Mouse (Mus musculus) erythroblast, embryonic 14.5 days (primary cell): ENCODE results near the gene Pdcd4. TPM values are rescaled to one million over a fixed set of nuclear protein-coding genes. Genes with fewer than 3 reads are reported as not detected.
"Not testable (repeated sequence)": the region's sequence is repeated elsewhere in the genome, so short reads cannot be mapped to it uniquely, and the experiment has no call there.

Source experiments
- H3K27me3 ChIP-seq: 2 replicates; pipeline ENCODE4 v1.6.1; 2012; ENCODE audit warnings: inconsistent platforms; ENCODE audit not compliant: control insufficient read depth
- H3K36me3 ChIP-seq: 2 replicates; pipeline ENCODE4 v1.6.1; 2012; ENCODE audit warnings: mild to moderate bottlenecking, inconsistent platforms; ENCODE audit not compliant: control insufficient read depth
- H3K4me1 ChIP-seq: 2 replicates; pipeline ENCODE4 v1.6.1; 2012; ENCODE audit warnings: inconsistent platforms; ENCODE audit not compliant: control insufficient read depth
- H3K4me3 ChIP-seq: replicated peaks from 2 replicates; pipeline ENCODE3; 2012; ENCODE audit warnings: moderate library complexity, mild to moderate bottlenecking, inconsistent platforms
- H3K9me3 ChIP-seq: 2 replicates; pipeline ENCODE4 v1.6.1; 2012; ENCODE audit warnings: low read length, inconsistent platforms, mixed read lengths; ENCODE audit not compliant: control insufficient read depth
- GATA1 ChIP-seq: IDR thresholded peaks from 2 replicates; pipeline ENCODE4 v1.6.1; 2012; ENCODE audit warnings: low read length, inconsistent platforms, mixed read lengths
- TAL1 ChIP-seq: IDR thresholded peaks from 3 replicates; pipeline ENCODE4 v1.6.1; 2012; ENCODE audit warnings: low read length, inconsistent platforms, mixed read lengths
- polyA plus RNA-seq: library from polyadenylated mRNA; stranded (reverse); fragments of >175 nt; gene quantifications from 2 replicates; pipeline ENCODE4 v1.2.3, GENCODE M21; 2012

Pdcd4 gene
- polyA plus RNA-seq, 1 experiment: 0.73 TPM

- Histone ChIP-seq H3K27me3 (no peaks in the 10 kb centered on the region), H3K4me1 (peaks cover 59% of the 10 kb centered on the region), H3K36me3 (peaks cover 5% of the 10 kb centered on the region), H3K9me3 (no peaks in the 10 kb centered on the region; the same call in 1 of the 2 replicates), H3K4me3 (peak overlapping the region; percentile 97)
- TF ChIP-seq GATA1: no peak
- TF ChIP-seq TAL1: no peak
Observed at GRCm38 (mm10) chr19:53903507-53904321, 11.7 kb downstream of the Pdcd4 start.

- Histone ChIP-seq H3K9me3 (no peaks in the 10 kb centered on the region; the same call in 1 of the 2 replicates), H3K36me3 (peaks cover 15% of the 10 kb centered on the region), H3K27me3 (no peaks in the 10 kb centered on the region), H3K4me1 (peaks cover 56% of the 10 kb centered on the region), H3K4me3 (peak overlapping the region; percentile 97)
- TF ChIP-seq GATA1: no peak
Observed at GRCm38 (mm10) chr19:53904833-53905480, 12.9 kb downstream of the Pdcd4 start.

DNA sequence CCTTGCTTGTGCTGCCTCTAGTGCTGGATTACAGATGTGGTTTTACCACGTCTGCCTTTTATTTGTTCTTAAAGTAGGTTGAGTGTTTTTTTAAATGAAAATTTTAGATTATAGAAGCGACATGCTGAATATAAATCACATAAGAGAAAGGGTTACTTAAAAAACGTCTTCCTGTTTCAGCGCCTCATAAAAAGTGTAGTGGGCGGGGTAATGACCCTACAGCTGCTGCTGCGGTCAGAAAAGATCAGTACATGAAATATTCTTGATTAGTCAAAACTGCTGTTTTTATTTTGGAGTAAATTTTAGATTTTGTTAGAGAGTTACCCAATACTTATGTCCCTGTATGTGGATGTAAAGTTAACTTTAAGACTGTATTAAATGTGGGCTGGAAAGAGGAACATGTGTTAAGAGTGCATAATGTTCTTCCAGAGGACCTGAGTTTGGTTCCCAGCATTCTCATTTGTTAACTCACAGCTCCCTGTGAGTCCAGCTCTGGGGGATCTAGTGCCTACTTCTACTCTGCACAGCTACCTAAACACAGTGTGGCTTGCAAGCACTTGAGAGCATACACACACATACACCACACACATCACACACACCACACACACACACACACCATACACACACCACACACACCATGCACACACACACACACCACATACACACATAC lies 14.1 kb downstream of the Pdcd4 start:
- peaks cover 47% of the 10 kb centered on the region for H3K4me1 ChIP-seq
- peak overlapping the region; percentile 38 for H3K4me3 ChIP-seq
- H3K36me3 ChIP-seq: peaks cover 21% of the 10 kb centered on the region
- no peaks in the 10 kb centered on the region; the same call in 1 of the 2 replicates for H3K9me3 ChIP-seq
- H3K27me3 ChIP-seq: no peaks in the 10 kb centered on the region
- TF ChIP-seq TAL1: no peak
- no peak for TF ChIP-seq GATA1

- not testable (repeated sequence) for H3K4me3 ChIP-seq, H3K9me3 ChIP-seq, H3K27me3 ChIP-seq
- peaks cover 42% of the 10 kb centered on the region for H3K4me1 ChIP-seq
- H3K36me3 ChIP-seq: peaks cover 25% of the 10 kb centered on the region
Observed at GRCm38 (mm10) chr19:53906703-53907070, 14.7 kb downstream of the Pdcd4 start.

GRCm38 (mm10) chr19:53914950-53915349 lies 22.9 kb downstream of the Pdcd4 start:
- Histone ChIP-seq H3K9me3 (no peaks in the 10 kb centered on the region), H3K36me3 (peaks cover 75% of the 10 kb centered on the region), H3K27me3 (no peaks in the 10 kb centered on the region), H3K4me3 (no peak overlapping the region), H3K4me1 (no peaks in the 10 kb centered on the region; the same call in 1 of the 2 replicates)
- TF ChIP-seq GATA1 (no peak), TAL1 (no peak)

DNA sequence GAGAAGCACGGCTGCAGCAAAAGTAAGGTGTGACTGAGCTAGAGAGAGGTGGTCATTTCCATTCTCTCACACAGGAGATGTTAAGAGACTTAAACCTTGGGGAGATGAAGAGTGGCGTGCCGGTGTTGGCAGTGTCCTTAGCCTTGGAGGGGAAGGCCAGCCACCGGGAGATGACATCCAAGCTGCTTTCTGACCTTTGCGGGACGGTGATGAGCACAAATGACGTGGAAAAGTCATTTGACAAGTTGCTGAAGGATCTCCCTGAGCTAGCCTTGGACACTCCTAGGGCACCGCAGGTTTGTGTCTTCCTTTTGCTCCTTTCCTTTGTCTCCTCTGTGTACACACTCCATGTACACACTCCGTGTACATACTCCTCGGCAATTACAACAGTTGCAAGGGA lies 27.5 kb downstream of the Pdcd4 start:
- no peak overlapping the region for H3K4me3 ChIP-seq
- peaks cover 67% of the 10 kb centered on the region for H3K36me3 ChIP-seq
- no peaks in the 10 kb centered on the region for H3K27me3 ChIP-seq
- H3K4me1 ChIP-seq: no peaks in the 10 kb centered on the region; the same call in 1 of the 2 replicates
- no peak for TF ChIP-seq GATA1
- TF ChIP-seq TAL1: no peak
- H3K9me3 ChIP-seq: no peaks in the 10 kb centered on the region

- H3K4me3 ChIP-seq, H3K27me3 ChIP-seq, H3K9me3 ChIP-seq, H3K4me1 ChIP-seq: not testable (repeated sequence)
- H3K36me3 ChIP-seq: peaks cover 58% of the 10 kb centered on the region
Observed at GRCm38 (mm10) chr19:53921996-53922395, 30.0 kb downstream of the Pdcd4 start.

- Histone ChIP-seq H3K36me3 (peaks cover 62% of the 10 kb centered on the region), H3K27me3 (no peaks in the 10 kb centered on the region), H3K4me1 (no peaks in the 10 kb centered on the region; the same call in 1 of the 2 replicates), H3K9me3 (no peaks in the 10 kb centered on the region), H3K4me3 (no peak overlapping the region)
- no peak for TF ChIP-seq TAL1
- no peak for TF ChIP-seq GATA1
Observed at GRCm38 (mm10) chr19:53925338-53925751, 33.3 kb downstream of the Pdcd4 start.

DNA sequence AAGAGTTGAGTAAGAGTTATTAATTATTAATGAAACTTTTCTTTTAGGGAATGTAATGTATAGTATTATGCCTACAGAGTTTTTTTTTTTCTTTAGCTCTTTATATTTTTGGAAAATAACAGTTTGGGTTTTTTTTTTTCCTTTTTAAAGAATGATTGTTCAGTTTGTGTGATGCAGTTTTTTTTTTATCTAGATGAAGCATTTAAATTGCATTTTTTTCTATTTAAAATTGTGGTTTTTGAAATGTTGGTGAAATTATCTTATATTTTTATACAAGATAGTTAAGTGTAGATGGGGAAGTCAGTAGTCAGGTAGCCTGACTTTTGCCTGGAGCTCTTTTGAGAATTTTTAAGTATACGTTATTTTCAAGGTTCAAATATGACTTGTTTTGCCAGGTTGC lies 34.7 kb downstream of the Pdcd4 start:
- Histone ChIP-seq H3K27me3 (no peaks in the 10 kb centered on the region), H3K36me3 (peaks cover 71% of the 10 kb centered on the region), H3K9me3 (no peaks in the 10 kb centered on the region), H3K4me3 (no peak overlapping the region), H3K4me1 (no peaks in the 10 kb centered on the region; the same call in 1 of the 2 replicates)
- TF ChIP-seq TAL1 (no peak), GATA1 (no peak)
